Mouse (Mus musculus): ENCODE results near the gene Akap2.

Gene Akap2

GRCm38 (mm10) chr4:57856673-57857072 lies 139.2 kb downstream of the Akap2 start:
- in situ Hi-C loops (cut with MboI; ENCODE audit: low sequenced_read_pairs) = no loop called here

GRCm38 (mm10) chr4:57860204-57860611 lies 142.8 kb downstream of the Akap2 start:
- in situ Hi-C loops (cut with MboI; ENCODE audit: low sequenced_read_pairs) = no loop called here

- in situ Hi-C loops (cut with MboI; ENCODE audit: low sequenced_read_pairs) = no loop called here
Observed at GRCm38 (mm10) chr4:57861166-57861565, 143.7 kb downstream of the Akap2 start.

- in situ Hi-C loops (cut with MboI; ENCODE audit: low sequenced_read_pairs) = no loop called here
Observed at GRCm38 (mm10) chr4:57861856-57862255, 144.4 kb downstream of the Akap2 start.

- in situ Hi-C loops (cut with MboI; ENCODE audit: low sequenced_read_pairs) = no loop called here
Observed at GRCm38 (mm10) chr4:57862269-57862986, 145.0 kb downstream of the Akap2 start.

- in situ Hi-C loops (cut with MboI; ENCODE audit: low sequenced_read_pairs) = no loop called here
Observed at GRCm38 (mm10) chr4:57866088-57866487, 148.6 kb downstream of the Akap2 start.

GRCm38 (mm10) chr4:57866990-57867389 lies 149.5 kb downstream of the Akap2 start:
- in situ Hi-C loops (cut with MboI; ENCODE audit: low sequenced_read_pairs) = no loop called here

- in situ Hi-C loops (cut with MboI; ENCODE audit: low sequenced_read_pairs) = no loop called here
Observed at GRCm38 (mm10) chr4:57867454-57867853, 150.0 kb downstream of the Akap2 start.

- in situ Hi-C loops (cut with MboI; ENCODE audit: low sequenced_read_pairs) = no loop called here
Observed at GRCm38 (mm10) chr4:57879137-57879536, 161.7 kb downstream of the Akap2 start.

- in situ Hi-C loops (cut with MboI; ENCODE audit: low sequenced_read_pairs) = loop anchor here (10.0 kb wide), 1 partner anchor 205 kb away; no protein-coding TSS in a partner anchor
Observed at GRCm38 (mm10) chr4:57879804-57880357, 162.4 kb downstream of the Akap2 start.

GRCm38 (mm10) chr4:57883520-57884421 lies 166.3 kb downstream of the Akap2 start:
- in situ Hi-C loops (cut with MboI; ENCODE audit: low sequenced_read_pairs) = loop anchor here (10.0 kb wide), 1 partner anchor 209 kb away; no protein-coding TSS in a partner anchor

- in situ Hi-C loops (cut with MboI; ENCODE audit: low sequenced_read_pairs) = loop anchor here (10.0 kb wide), 1 partner anchor 210 kb away; no protein-coding TSS in a partner anchor
Observed at GRCm38 (mm10) chr4:57884511-57884910, 167.1 kb downstream of the Akap2 start.

GRCm38 (mm10) chr4:57885186-57885585 lies 167.7 kb downstream of the Akap2 start:
- in situ Hi-C loops (cut with MboI; ENCODE audit: low sequenced_read_pairs) = loop anchor here (10.0 kb wide), 1 partner anchor 210 kb away; no protein-coding TSS in a partner anchor

GRCm38 (mm10) chr4:57886066-57886887 lies 168.8 kb downstream of the Akap2 start:
- in situ Hi-C loops (cut with MboI; ENCODE audit: low sequenced_read_pairs) = loop anchor here (10.0 kb wide), 1 partner anchor 211 kb away; no protein-coding TSS in a partner anchor

- in situ Hi-C loops (cut with MboI; ENCODE audit: low sequenced_read_pairs) = loop anchor here (10.0 kb wide), 1 partner anchor 212 kb away; no protein-coding TSS in a partner anchor
Observed at GRCm38 (mm10) chr4:57886888-57887230, 169.4 kb downstream of the Akap2 start.

- in situ Hi-C loops (cut with MboI; ENCODE audit: low sequenced_read_pairs) = loop anchor here (10.0 kb wide), 1 partner anchor 213 kb away; no protein-coding TSS in a partner anchor
Observed at GRCm38 (mm10) chr4:57888246-57888645, 170.8 kb downstream of the Akap2 start.

GRCm38 (mm10) chr4:57888978-57889377 lies 171.5 kb downstream of the Akap2 start:
- in situ Hi-C loops (cut with MboI; ENCODE audit: low sequenced_read_pairs) = loop anchor here (10.0 kb wide), 1 partner anchor 214 kb away; no protein-coding TSS in a partner anchor

GRCm38 (mm10) chr4:57889773-57890172 lies 172.3 kb downstream of the Akap2 start:
- in situ Hi-C loops (cut with MboI; ENCODE audit: low sequenced_read_pairs) = loop anchor here (10.0 kb wide), 1 partner anchor 215 kb away; no protein-coding TSS in a partner anchor

- in situ Hi-C loops (cut with MboI; ENCODE audit: low sequenced_read_pairs) = no loop called here
Observed at GRCm38 (mm10) chr4:57892001-57892586, 174.6 kb downstream of the Akap2 start.

- in situ Hi-C loops (cut with MboI; ENCODE audit: low sequenced_read_pairs) = no loop called here
Observed at GRCm38 (mm10) chr4:57895140-57895539, 177.7 kb downstream of the Akap2 start.

Measured in CH12F3 (cell line).